Mouse (Mus musculus) megakaryocyte-erythroid progenitor cell, adult 5-6 weeks (primary cell): Measurements from ENCODE around the gene Unc5c. TPM values are rescaled to one million over a fixed set of nuclear protein-coding genes. Genes with fewer than 3 reads are reported as not detected.

Experiments
- ATAC-seq: replicated peaks from 2 replicates; pipeline ENCODE4 v1.8.0; 2016; ENCODE audit warnings: mild to moderate bottlenecking, inconsistent platforms; ENCODE audit not compliant: severe bottlenecking, poor library complexity, low FRiP score, low TSS enrichment
- total RNA-seq, 2 experiments: library from RNA; stranded (forward) in 1 of 2; stranded (reverse) in 1 of 2; fragments of 200-1000, 215-1000 nt in 1 of 2; fragments of >200 nt in 1 of 2; fragmentation: Nextera tagmentation in 1 of 2; gene quantifications; 2 replicates each; pipeline ENCODE4 v1.2.3; 2014 to 2017

The Unc5c gene
- total RNA-seq, 2 experiments from 2014 or later: 0.19 TPM; not detected in 1

GRCm38 (mm10) chr3:141501845-141502505 lies 37.0 kb downstream of the Unc5c start:
- no peak for ATAC-seq

GRCm38 (mm10) chr3:141503331-141503730 lies 38.3 kb downstream of the Unc5c start:
- no peak for ATAC-seq

- ATAC-seq: no peak
Observed at GRCm38 (mm10) chr3:141509772-141510171, 44.8 kb downstream of the Unc5c start.

GRCm38 (mm10) chr3:141511253-141512038 lies 46.4 kb downstream of the Unc5c start:
- ATAC-seq: no peak

- no peak for ATAC-seq
Observed at GRCm38 (mm10) chr3:141528751-141529150, 63.7 kb downstream of the Unc5c start.

GRCm38 (mm10) chr3:141529599-141529998 lies 64.6 kb downstream of the Unc5c start:
- no peak for ATAC-seq

GRCm38 (mm10) chr3:141533861-141534260 lies 68.8 kb downstream of the Unc5c start:
- ATAC-seq: no peak

- no peak for ATAC-seq
Observed at GRCm38 (mm10) chr3:141536857-141537256, 71.8 kb downstream of the Unc5c start.

- no peak for ATAC-seq
Observed at GRCm38 (mm10) chr3:141538120-141538519, 73.1 kb downstream of the Unc5c start.

- no peak for ATAC-seq
Observed at GRCm38 (mm10) chr3:141540749-141541148, 75.7 kb downstream of the Unc5c start.

GRCm38 (mm10) chr3:141547341-141547814 lies 82.4 kb downstream of the Unc5c start:
- no peak for ATAC-seq

GRCm38 (mm10) chr3:141549661-141550060 lies 84.6 kb downstream of the Unc5c start:
- no peak for ATAC-seq

- ATAC-seq: no peak
Observed at GRCm38 (mm10) chr3:141552960-141553359, 87.9 kb downstream of the Unc5c start.

- no peak for ATAC-seq
Observed at GRCm38 (mm10) chr3:141557072-141557471, 92.1 kb downstream of the Unc5c start.

GRCm38 (mm10) chr3:141575076-141575688 lies 110.2 kb downstream of the Unc5c start:
- no peak for ATAC-seq

GRCm38 (mm10) chr3:141577382-141577781 lies 112.4 kb downstream of the Unc5c start:
- no peak for ATAC-seq

- ATAC-seq: no peak
Observed at GRCm38 (mm10) chr3:141581190-141581891, 116.3 kb downstream of the Unc5c start.

- no peak for ATAC-seq
Observed at GRCm38 (mm10) chr3:141581892-141582214, 116.8 kb downstream of the Unc5c start.

- ATAC-seq: no peak
Observed at GRCm38 (mm10) chr3:141583180-141583579, 118.2 kb downstream of the Unc5c start.
